Mouse (Mus musculus) cerebellum, adult 2 months (tissue): ENCODE measurements at regions not wholly inside any gene's neighbourhood (a gene's known extent, or its start where the extent isn't known, plus 50 kb on each side); places are given as distances from the start of the nearest gene placed in this dataset.
"Not testable (repeated sequence)": the region's sequence is repeated elsewhere in the genome, so short reads cannot be mapped to it uniquely, and the experiment has no call there.

Experiments used
- DNase-seq, 2 experiments: peaks; one replicate each; pipeline ENCODE4 v3.0.0; 2021
- H3K27ac ChIP-seq: fragments of 200-500 bp; 2 replicates; pipeline ENCODE4 v1.5.1; 2012; ENCODE audit warnings: low read length, control low read depth, inconsistent platforms; ENCODE audit not compliant: insufficient read depth
- H3K27me3 ChIP-seq: fragments of 200-500 bp; 2 replicates; pipeline ENCODE4 v1.6.1; 2012; ENCODE audit warnings: inconsistent platforms, mild to moderate bottlenecking, low read length, moderate library complexity; ENCODE audit not compliant: control insufficient read depth, insufficient read depth
- H3K4me1 ChIP-seq: fragments of 200-500 bp; 2 replicates; pipeline ENCODE4 v1.6.1; 2011; ENCODE audit warnings: low read length; ENCODE audit not compliant: control insufficient read depth, insufficient read depth
- H3K4me3 ChIP-seq: fragments of 200-500 bp; replicated peaks from 2 replicates; pipeline ENCODE3; 2011; ENCODE audit warnings: mild to moderate bottlenecking, low read depth, low read length, control low read depth; ENCODE audit not compliant: insufficient read depth
- CTCF ChIP-seq: fragments of 200-500 bp; IDR thresholded peaks from 2 replicates; pipeline ENCODE4 v1.5.1; 2011; ENCODE audit warnings: low read depth, mild to moderate bottlenecking, control low read depth, low read length, moderate library complexity, borderline replicate concordance; ENCODE audit not compliant: insufficient read depth
- POLR2A ChIP-seq: fragments of 200-500 bp; IDR thresholded peaks from 2 replicates; pipeline ENCODE4 v1.6.1; 2011; ENCODE audit warnings: low read length, control low read depth, borderline replicate concordance; ENCODE audit not compliant: insufficient read depth
- WGBS: fragments of 180-500 bp; shearing (Covaris S2); methylation state at CpG from one replicate; pipeline ENCODE4 v1.1.7; 2018; 5-methylcytosine and 5-hydroxymethylcytosine counted together

GRCm38 (mm10) chr10:85292477-85292855 lies 94.1 kb upstream of the Btbd11 start:
- H3K4me1 ChIP-seq: no peaks in the 10 kb centered on the region
- WGBS: 73% methylated on average over 2 of the region's 2 CpGs
- TF ChIP-seq POLR2A (no peak), CTCF (no peak)
- H3K4me3 ChIP-seq: no peak overlapping the region
- H3K27ac ChIP-seq: no peak overlapping the region
- H3K27me3 ChIP-seq: no peaks in the 10 kb centered on the region
- DNase-seq: no peak

DNA sequence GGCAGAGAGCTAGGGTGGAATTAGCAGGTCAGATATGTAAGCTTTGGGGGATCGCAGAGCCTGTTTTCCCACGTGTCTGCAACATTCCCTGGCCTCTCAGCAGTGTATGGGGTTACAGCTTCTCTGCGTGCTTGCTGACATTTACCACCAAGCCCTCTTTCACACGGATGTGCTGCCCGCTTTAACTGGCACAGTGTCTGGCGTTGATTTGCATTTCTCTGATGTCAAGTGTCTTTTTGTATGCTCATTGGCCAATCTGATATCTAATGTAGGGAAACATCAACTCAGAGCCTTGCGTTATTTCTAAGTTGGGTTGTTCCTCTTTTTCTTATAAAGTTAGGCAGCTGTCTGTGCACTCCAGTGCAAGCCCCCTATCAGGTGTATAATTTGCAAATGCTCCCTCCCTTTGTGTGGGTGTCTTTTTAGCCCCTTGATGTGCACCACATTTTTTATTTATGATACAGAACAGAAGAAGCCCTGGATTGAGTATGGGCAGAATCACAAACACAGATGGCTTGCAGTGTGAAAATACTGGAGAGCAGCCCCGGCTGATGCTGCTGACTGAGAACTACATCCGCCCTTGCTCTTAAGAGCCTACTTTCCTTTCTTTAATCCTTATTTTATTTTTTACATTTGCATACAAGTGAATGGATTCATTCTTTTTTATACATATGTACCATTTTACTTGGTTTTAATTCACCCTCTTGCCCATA lies 93.4 kb upstream of the Btbd11 start:
- H3K4me3 ChIP-seq: no peak overlapping the region
- no peaks in the 10 kb centered on the region for H3K27me3 ChIP-seq
- no peaks in the 10 kb centered on the region for H3K4me1 ChIP-seq
- no peak overlapping the region for H3K27ac ChIP-seq
- no peak for DNase-seq
- no peak for TF ChIP-seq CTCF
- TF ChIP-seq POLR2A: no peak
- 39% methylated on average over 9 of the region's 9 CpGs for WGBS

GRCm38 (mm10) chr10:85295133-85295887 lies 91.3 kb upstream of the Btbd11 start:
- no peak overlapping the region for H3K27ac ChIP-seq
- no peaks in the 10 kb centered on the region for H3K4me1 ChIP-seq
- no peak for DNase-seq
- no peaks in the 10 kb centered on the region for H3K27me3 ChIP-seq
- no peak for TF ChIP-seq POLR2A
- TF ChIP-seq CTCF: no peak
- 92% methylated on average over 5 of the region's 5 CpGs for WGBS
- no peak overlapping the region for H3K4me3 ChIP-seq

DNA sequence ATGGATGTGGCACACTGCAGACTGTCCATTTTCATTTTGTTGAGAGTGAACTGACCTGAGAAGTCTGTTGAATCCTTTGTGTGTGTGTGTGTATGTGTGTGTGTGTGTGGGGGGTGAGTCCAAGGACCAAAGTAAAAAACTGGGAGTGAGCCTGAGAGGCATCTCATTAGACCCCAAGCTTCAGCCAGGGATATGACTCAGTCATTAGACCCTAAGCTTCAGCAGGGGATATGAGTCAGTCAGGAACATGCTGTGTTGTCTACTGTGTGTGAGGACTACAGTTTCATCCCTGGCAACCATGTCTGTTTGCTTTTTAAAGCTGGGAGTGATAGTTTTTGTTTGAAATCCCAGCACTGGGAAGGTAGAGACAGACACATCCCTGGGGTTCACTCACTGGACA lies 74.8 kb upstream of the Btbd11 start:
- DNase-seq: no peak
- no peak for TF ChIP-seq POLR2A
- no peak overlapping the region for H3K27ac ChIP-seq

DNA sequence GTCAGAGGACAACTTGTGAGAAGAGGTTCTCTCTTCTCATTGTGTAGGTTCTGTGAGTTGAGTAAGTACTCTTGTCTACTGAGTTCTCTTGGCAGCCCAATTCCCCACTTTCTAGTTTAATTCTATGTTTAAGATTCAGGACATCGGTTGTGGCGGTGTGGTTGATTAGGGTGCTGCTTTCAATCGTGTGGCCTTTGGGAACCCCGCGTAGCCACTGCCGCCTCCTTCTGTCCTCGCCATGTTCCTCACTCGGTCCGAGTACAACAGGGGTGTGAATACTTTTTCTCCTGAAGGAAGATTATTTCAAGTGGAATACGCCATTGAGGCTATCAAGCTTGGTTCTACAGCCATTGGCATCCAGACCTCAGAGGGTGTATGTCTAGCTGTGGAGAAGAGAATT lies 73.3 kb upstream of the Btbd11 start:
- 97% methylated on average over 10 of the region's 10 CpGs for WGBS
- H3K4me1 ChIP-seq, DNase-seq, H3K4me3 ChIP-seq, H3K27ac ChIP-seq, H3K27me3 ChIP-seq: not testable (repeated sequence)

More for the DNA sequence above, 74.8 kb upstream of the Btbd11 start:
- H3K4me3 ChIP-seq: no peak overlapping the region
- no peaks in the 10 kb centered on the region; the same call in 1 of the 2 replicates for H3K27me3 ChIP-seq
- no peaks in the 10 kb centered on the region for H3K4me1 ChIP-seq

GRCm38 (mm10) chr10:85320971-85321370 lies 65.6 kb upstream of the Btbd11 start:
- TF ChIP-seq POLR2A (no peak), CTCF (no peak)
- 50% methylated on average over 1 of the region's 1 CpGs for WGBS
- Histone ChIP-seq H3K27me3 (no peaks in the 10 kb centered on the region), H3K27ac (no peak overlapping the region), H3K4me1 (no peaks in the 10 kb centered on the region), H3K4me3 (no peak overlapping the region)
- peak in 1 of 2 experiments; percentile 1 for DNase-seq

DNA sequence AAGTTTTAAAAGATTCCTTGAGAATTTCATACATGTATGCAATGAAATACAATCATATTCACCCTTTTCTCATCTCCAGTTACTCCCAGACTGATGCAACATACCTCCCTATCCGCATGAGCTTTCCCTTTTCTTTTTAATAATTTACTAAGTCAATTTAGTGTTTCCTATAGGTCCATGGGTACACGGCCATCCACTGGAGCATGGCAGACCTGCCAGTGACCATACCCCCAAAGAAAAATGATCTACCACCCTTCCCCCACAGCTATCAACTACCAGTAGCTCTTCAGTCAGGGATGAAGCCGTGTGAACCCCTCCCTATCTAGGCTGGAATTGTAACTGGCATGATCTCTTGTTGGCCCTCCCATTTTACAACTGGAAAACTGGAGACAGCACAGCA lies 64.3 kb upstream of the Btbd11 start:
- H3K27me3 ChIP-seq: no peaks in the 10 kb centered on the region
- H3K4me1 ChIP-seq: no peaks in the 10 kb centered on the region
- DNase-seq: no peak
- no peak overlapping the region for H3K4me3 ChIP-seq
- no peak overlapping the region for H3K27ac ChIP-seq
- 96% methylated on average over 3 of the region's 3 CpGs for WGBS
- TF ChIP-seq POLR2A: no peak
- no peak for TF ChIP-seq CTCF

DNA sequence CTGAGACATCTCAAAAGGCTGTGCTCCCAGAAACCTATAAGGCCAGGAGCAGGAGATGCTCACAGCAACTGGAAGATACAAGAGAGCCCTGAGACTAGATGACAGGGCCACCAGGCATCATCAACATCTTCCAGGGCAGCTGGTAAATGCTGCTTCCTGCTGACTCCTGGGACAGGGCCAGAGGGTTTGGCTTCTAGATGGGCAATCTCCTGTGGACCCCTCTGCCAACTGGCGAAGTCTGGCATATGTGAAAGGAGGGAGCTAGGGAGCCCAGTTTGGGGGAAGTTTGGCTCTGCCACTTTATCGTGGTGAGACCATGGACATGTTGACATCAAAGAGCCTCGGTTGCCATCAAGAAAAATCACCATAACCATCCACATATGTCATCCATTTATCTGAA lies 57.2 kb upstream of the Btbd11 start:
- WGBS: 17% methylated on average over 3 of the region's 3 CpGs
- Histone ChIP-seq H3K27me3 (no peaks in the 10 kb centered on the region), H3K4me1 (no peaks in the 10 kb centered on the region; the same call in 1 of the 2 replicates), H3K4me3 (no peak overlapping the region), H3K27ac (no peak overlapping the region)
- no peak for TF ChIP-seq CTCF
- TF ChIP-seq POLR2A: no peak
- peak in 1 of 2 experiments; percentile 3 for DNase-seq
